Comparison of ENCODE assay signal across 8 mouse cellular contexts in the genomic region with DNA sequence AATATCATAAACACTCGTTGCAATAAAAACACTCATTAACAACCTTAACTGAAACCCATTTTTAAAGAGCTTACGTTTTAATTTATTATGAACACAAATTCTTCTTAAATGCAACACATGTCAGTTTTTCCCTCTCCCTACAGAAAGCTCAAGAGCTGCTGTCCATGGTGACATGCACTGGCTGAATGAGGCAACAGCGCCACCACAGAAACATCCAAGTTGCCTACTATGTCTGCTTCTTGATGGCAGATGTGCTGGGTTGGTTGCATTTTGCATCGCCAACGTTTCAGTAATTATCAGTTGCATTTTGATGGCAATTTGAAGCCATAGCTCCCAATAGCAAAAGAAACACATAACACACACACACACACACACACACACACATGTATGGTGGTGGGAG. TPM values are rescaled to one million over a fixed set of nuclear protein-coding genes. Genes with fewer than 3 reads are reported as not detected.
A peak's percentile ranks its signal among the peaks of the same experiment; 100 is the strongest.
DNase-seq lines count a peak whose midpoint lies in the region; ATAC-seq and TF ChIP-seq lines count a peak whose summit lies in the region.

No protein-coding gene starts in this region.

- 11% methylated on average over 5 of the region's 5 CpGs for WGBS in intestine, embryonic 14.5 days
- WGBS in intestine, embryonic 15.5 days, result 7% methylated on average over 5 of the region's 5 CpGs
- WGBS in cerebellum, adult 2 months, result 3% methylated on average over 5 of the region's 5 CpGs
- WGBS in forebrain, embryonic 16.5 days, result 5% methylated on average over 5 of the region's 5 CpGs
- WGBS in limb, embryonic 10.5 days, result 10% methylated on average over 5 of the region's 5 CpGs

- H3K9me3 ChIP-seq in intestine, embryonic 14.5 days (ENCODE audit: control insufficient read depth, low read length), result no peaks in the 10 kb centered on the region
- H3K9me3 ChIP-seq in intestine, embryonic 15.5 days, result no peaks in the 10 kb centered on the region
- no peaks in the 10 kb centered on the region for H3K9me3 ChIP-seq in forebrain, embryonic 16.5 days (ENCODE audit: control insufficient read depth, low read length)
- H3K9me3 ChIP-seq in limb, embryonic 10.5 days (replicated peaks), result no peaks in the 10 kb centered on the region

- no peak overlapping the region for H3K4me3 ChIP-seq in intestine, embryonic 14.5 days (ENCODE audit: low read depth, low read length)
- H3K4me3 ChIP-seq in intestine, embryonic 15.5 days (replicated peaks), result no peak overlapping the region
- peak overlapping the region; percentile 27 for H3K4me3 ChIP-seq in cerebellum, adult 2 months (replicated peaks; ENCODE audit: insufficient read depth, low read depth, low read length)
- H3K4me3 ChIP-seq in forebrain, embryonic 16.5 days (replicated peaks; ENCODE audit: low read length), result peak overlapping the region; percentile 84
- no peak overlapping the region for H3K4me3 ChIP-seq in limb, embryonic 10.5 days

- TF ChIP-seq POLR2A in cerebellum, adult 2 months (IDR thresholded peaks at IDR 0.05; ENCODE audit: borderline replicate concordance, insufficient read depth, low read length), result no peak

- H3K4me2 ChIP-seq in intestine, embryonic 14.5 days (ENCODE audit: low read length), result peak overlapping the region; percentile 97; the same call in 1 of the 2 replicates
- H3K4me2 ChIP-seq in intestine, embryonic 15.5 days (replicated peaks), result no peak overlapping the region
- H3K4me2 ChIP-seq in forebrain, embryonic 16.5 days (ENCODE audit: low read length), result peak overlapping the region; percentile 87

- no peak for DNase-seq in intestine, embryonic 14.5 days (ENCODE audit: low spot score)
- DNase-seq in cerebellum, adult 2 months, result peak; percentile 75 to 81
- DNase-seq in limb, embryonic 10.5 days (ENCODE audit: low spot score), result peak; percentile 57
- DNase-seq in right cerebral cortex, postnatal 10 days (ENCODE audit: low spot score in 2 of 2), result peak; percentile 84 to 87
- no peak for DNase-seq in gastrocnemius, postnatal 10 days
- DNase-seq in gastrocnemius, adult 18-20 months (ENCODE audit: low spot score), result no peak

- 0 out of 2 replicates have a peak, but pooled peaks cover 5% of the 10 kb centered on the region for H3K4me1 ChIP-seq in intestine, embryonic 14.5 days (replicated peaks; ENCODE audit: control insufficient read depth, insufficient read depth, low read length)
- peaks cover 13% of the 10 kb centered on the region for H3K4me1 ChIP-seq in intestine, embryonic 15.5 days (replicated peaks)
- peaks cover 2% of the 10 kb centered on the region; the same call in 1 of the 2 replicates for H3K4me1 ChIP-seq in cerebellum, adult 2 months (ENCODE audit: control insufficient read depth, insufficient read depth, low read length)
- peaks cover 14% of the 10 kb centered on the region for H3K4me1 ChIP-seq in forebrain, embryonic 16.5 days (replicated peaks; ENCODE audit: control insufficient read depth, insufficient read depth, low read length)
- H3K4me1 ChIP-seq in limb, embryonic 10.5 days, result peaks cover 22% of the 10 kb centered on the region

- no peak overlapping the region for H3K9ac ChIP-seq in intestine, embryonic 14.5 days (ENCODE audit: low read length)
- H3K9ac ChIP-seq in intestine, embryonic 15.5 days, result no peak overlapping the region
- peak overlapping the region; percentile 39 for H3K9ac ChIP-seq in forebrain, embryonic 16.5 days (replicated peaks; ENCODE audit: low read depth, low read length)

- H3K27me3 ChIP-seq in intestine, embryonic 14.5 days (replicated peaks; ENCODE audit: control insufficient read depth, insufficient read depth, low read length), result peaks cover 40% of the 10 kb centered on the region
- H3K27me3 ChIP-seq in intestine, embryonic 15.5 days (replicated peaks), result peaks cover 27% of the 10 kb centered on the region
- H3K27me3 ChIP-seq in cerebellum, adult 2 months (ENCODE audit: control insufficient read depth, insufficient read depth, low read length), result no peaks in the 10 kb centered on the region
- no peaks in the 10 kb centered on the region for H3K27me3 ChIP-seq in forebrain, embryonic 16.5 days (replicated peaks; ENCODE audit: control insufficient read depth, insufficient read depth, low read length)
- H3K27me3 ChIP-seq in limb, embryonic 10.5 days (ENCODE audit: low read depth, poor library complexity, severe bottlenecking), result peaks cover 49% of the 10 kb centered on the region

- H3K27ac ChIP-seq in intestine, embryonic 14.5 days (ENCODE audit: low read depth), result no peak overlapping the region
- H3K27ac ChIP-seq in intestine, embryonic 15.5 days, result no peak overlapping the region
- H3K27ac ChIP-seq in cerebellum, adult 2 months (ENCODE audit: insufficient read depth, low read length), result no peak overlapping the region
- peak overlapping the region; percentile 92 for H3K27ac ChIP-seq in forebrain, embryonic 16.5 days (ENCODE audit: low read length)
- H3K27ac ChIP-seq in limb, embryonic 10.5 days, result no peak overlapping the region

- no peaks in the 10 kb centered on the region for H3K36me3 ChIP-seq in intestine, embryonic 14.5 days (ENCODE audit: control insufficient read depth, insufficient read depth, low read length)
- H3K36me3 ChIP-seq in intestine, embryonic 15.5 days, result no peaks in the 10 kb centered on the region
- H3K36me3 ChIP-seq in forebrain, embryonic 16.5 days (ENCODE audit: control insufficient read depth, insufficient read depth), result 0 out of 2 replicates have a peak, but pooled peaks cover 3% of the 10 kb centered on the region
- H3K36me3 ChIP-seq in limb, embryonic 10.5 days, result no peaks in the 10 kb centered on the region

- TF ChIP-seq CTCF in cerebellum, adult 2 months (IDR thresholded peaks at IDR 0.05; ENCODE audit: borderline replicate concordance, insufficient read depth, low read depth, low read length), result peak; percentile 81

- no peak for ATAC-seq in intestine, embryonic 14.5 days (replicated peaks; ENCODE audit: low FRiP score, low TSS enrichment, low read depth)
- no peak for ATAC-seq in intestine, embryonic 15.5 days
- ATAC-seq in forebrain, embryonic 16.5 days, result peak; percentile 31; the same call in 1 of the 2 replicates

RNA-seq across cellular contexts. Expression of gene Nell2, which starts 2.4 kb away (rescaled TPM):
- 21.0 and 24.5 TPM in 2 replicates for polyA plus RNA-seq in intestine, embryonic 14.5 days (2014; fragmentation: Nextera tagmentation; extraction: Ambion mirVana)
- 11.8 and 13.7 TPM in 2 replicates for polyA plus RNA-seq in intestine, embryonic 15.5 days (2015; fragmentation: Nextera tagmentation; extraction: Ambion mirVana)
- 141 and 163 TPM in 2 replicates for polyA plus RNA-seq in cerebellum, adult 2 months (2012; rRNA removed)
- polyA plus RNA-seq in forebrain, embryonic 16.5 days (2015; fragmentation: Nextera tagmentation; extraction: Ambion mirVana), result 247 and 248 TPM in 2 replicates
- 2.8 and 4.1 TPM in 2 replicates for polyA plus RNA-seq in limb, embryonic 10.5 days (2016; fragmentation: Nextera tagmentation; extraction: Ambion mirVana)
- 1 to 10 TPM in 1 of 2 experiments, under 1 TPM in 1; 0.84 to 1.1 TPM for total RNA-seq in gastrocnemius, postnatal 10 days (2021)
- total RNA-seq in gastrocnemius, adult 18-20 months (2021), result under 1 TPM in 1 of 2 experiments, not detected in 1; 0.33 TPM

Comparison
In these comparisons a context has a peak if more than half of its experiments do, and no peak if none do; other contexts are left out.
1. DNase-seq: peak in cerebellum, adult 2 months (2 of 2), limb, embryonic 10.5 days (single experiment) and right cerebral cortex, postnatal 10 days (2 of 2); none in intestine, embryonic 14.5 days (single experiment), gastrocnemius, postnatal 10 days (single experiment) and gastrocnemius, adult 18-20 months (single experiment).
2. H3K4me3 ChIP-seq: peak in cerebellum, adult 2 months (single experiment) and forebrain, embryonic 16.5 days (single experiment); none in intestine, embryonic 14.5 days (single experiment), intestine, embryonic 15.5 days (single experiment) and limb, embryonic 10.5 days (single experiment).